Mouse (Mus musculus) liver, embryonic 16.5 days (tissue): ENCODE measurements at regions not wholly inside any gene's neighbourhood (a gene's known extent, or its start where the extent isn't known, plus 50 kb on each side); places are given as distances from the start of the nearest gene placed in this dataset.

Experiments
- ATAC-seq: fragments of 200-750 bp; cut with Nextera tagmentation; 2 replicates; pipeline ENCODE4 v1.8.0; 2017; ENCODE audit warnings: low read depth, mild to moderate bottlenecking, moderate number of reproducible peaks, moderate library complexity
- H3K27ac ChIP-seq: fragments of 300-500 bp; sonication (generic); 2 replicates; pipeline ENCODE4 v1.5.1; 2014; ENCODE audit warnings: mild to moderate bottlenecking, low read length
- H3K27me3 ChIP-seq: fragments of 300-500 bp; sonication (generic); 2 replicates; pipeline ENCODE4 v1.6.1; 2014; ENCODE audit warnings: low read depth, low read length, mixed read lengths; ENCODE audit not compliant: control insufficient read depth, insufficient read depth
- H3K36me3 ChIP-seq: fragments of 300-500 bp; sonication (generic); 2 replicates; pipeline ENCODE4 v1.6.1; 2014; ENCODE audit warnings: mild to moderate bottlenecking; ENCODE audit not compliant: control insufficient read depth, insufficient read depth
- H3K4me1 ChIP-seq: fragments of 300-500 bp; sonication (generic); 2 replicates; pipeline ENCODE4 v1.6.1; 2014; ENCODE audit warnings: low read depth, low read length, mixed read lengths; ENCODE audit not compliant: control insufficient read depth
- H3K4me2 ChIP-seq: fragments of 300-500 bp; sonication (generic); 2 replicates; pipeline ENCODE4 v1.6.1; 2014; ENCODE audit warnings: low read depth, low read length, mixed read lengths
- H3K4me3 ChIP-seq: fragments of 300-500 bp; sonication (generic); 2 replicates; pipeline ENCODE4 v1.5.1; 2014; ENCODE audit warnings: low read depth, mild to moderate bottlenecking, low read length
- H3K9ac ChIP-seq: fragments of 300-500 bp; sonication (generic); 2 replicates; pipeline ENCODE4 v1.6.1; 2014; ENCODE audit warnings: low read depth, low read length
- H3K9me3 ChIP-seq: fragments of 300-500 bp; sonication (generic); replicated peaks from 2 replicates; pipeline ENCODE4 v1.6.1; 2016; ENCODE audit warnings: low read length; ENCODE audit not compliant: control insufficient read depth
- WGBS: fragments of 180-500 bp; shearing (Covaris S2); extraction: QIAGEN DNeasy Blood & Tissue Kit; methylation state at CpG from one replicate; pipeline ENCODE4 v1.1.7; 2014; ENCODE audit not compliant: insufficient replicate concordance; 5-methylcytosine and 5-hydroxymethylcytosine counted together

GRCm38 (mm10) chr13:35208319-35208718 is 181.4 kb upstream of the Eci2 start:
- WGBS = 37% methylated on average over 3 of the region's 3 CpGs
- Histone ChIP-seq H3K4me3 (no peak overlapping the region), H3K36me3 (no peaks in the 10 kb centered on the region), H3K27me3 (no peaks in the 10 kb centered on the region), H3K27ac (no peak overlapping the region), H3K9ac (no peak overlapping the region), H3K4me2 (no peak overlapping the region), H3K9me3 (no peaks in the 10 kb centered on the region), H3K4me1 (no peaks in the 10 kb centered on the region)
- no peak for ATAC-seq

DNA sequence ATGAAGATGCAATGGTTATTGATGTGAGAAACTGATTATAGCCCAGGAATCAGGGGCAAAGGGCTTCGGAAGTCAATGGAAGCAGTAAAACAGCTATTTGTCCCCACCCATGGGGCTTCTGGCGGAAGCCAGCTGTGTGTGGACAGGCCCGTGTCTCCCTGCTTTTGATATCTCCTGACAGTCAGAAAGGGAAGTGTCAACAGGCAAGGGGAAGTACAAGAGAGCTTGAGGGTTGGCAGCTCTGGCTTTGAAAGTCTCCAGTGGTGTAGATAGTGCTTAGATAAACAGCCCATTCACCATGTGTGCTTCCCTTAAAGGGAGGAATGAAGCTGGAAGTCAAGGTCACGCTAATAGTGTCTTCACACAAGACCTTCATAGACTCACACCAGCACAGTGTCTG is 182.7 kb upstream of the Eci2 start:
- no peak overlapping the region for H3K4me3 ChIP-seq
- no peaks in the 10 kb centered on the region for H3K9me3 ChIP-seq
- no peaks in the 10 kb centered on the region for H3K4me1 ChIP-seq
- no peak overlapping the region for H3K4me2 ChIP-seq
- no peak for ATAC-seq
- no peaks in the 10 kb centered on the region for H3K36me3 ChIP-seq
- no peak overlapping the region for H3K27ac ChIP-seq
- WGBS = 8% methylated on average over 4 of the region's 4 CpGs
- no peak overlapping the region for H3K9ac ChIP-seq
- H3K27me3 ChIP-seq = no peaks in the 10 kb centered on the region

DNA sequence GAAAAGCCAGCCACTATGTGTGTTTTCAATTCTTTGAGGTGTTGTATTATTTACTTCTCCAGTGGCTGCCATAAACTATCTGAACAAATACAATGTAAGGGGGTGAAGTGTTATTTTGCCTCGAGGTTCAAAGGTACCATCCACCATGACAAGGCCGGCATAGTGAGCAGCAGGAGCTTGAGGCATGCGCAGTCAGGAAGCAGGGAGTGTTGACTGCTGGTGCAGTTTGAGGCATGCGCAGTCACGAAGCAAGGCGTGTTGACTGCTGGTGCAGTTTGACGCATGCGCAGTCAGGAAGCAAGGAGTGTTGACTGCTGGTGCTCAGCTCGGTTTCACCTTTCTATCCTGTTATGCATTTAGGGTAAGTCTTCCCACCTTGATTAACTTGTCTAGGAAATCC is 184.9 kb upstream of the Eci2 start:
- H3K27me3 ChIP-seq = no peaks in the 10 kb centered on the region
- no peak for ATAC-seq
- WGBS = 78% methylated on average over 9 of the region's 9 CpGs
- no peaks in the 10 kb centered on the region for H3K9me3 ChIP-seq
- H3K9ac ChIP-seq = no peak overlapping the region
- H3K27ac ChIP-seq = no peak overlapping the region
- no peaks in the 10 kb centered on the region for H3K4me1 ChIP-seq
- H3K4me3 ChIP-seq = no peak overlapping the region
- no peak overlapping the region for H3K4me2 ChIP-seq
- no peaks in the 10 kb centered on the region for H3K36me3 ChIP-seq

DNA sequence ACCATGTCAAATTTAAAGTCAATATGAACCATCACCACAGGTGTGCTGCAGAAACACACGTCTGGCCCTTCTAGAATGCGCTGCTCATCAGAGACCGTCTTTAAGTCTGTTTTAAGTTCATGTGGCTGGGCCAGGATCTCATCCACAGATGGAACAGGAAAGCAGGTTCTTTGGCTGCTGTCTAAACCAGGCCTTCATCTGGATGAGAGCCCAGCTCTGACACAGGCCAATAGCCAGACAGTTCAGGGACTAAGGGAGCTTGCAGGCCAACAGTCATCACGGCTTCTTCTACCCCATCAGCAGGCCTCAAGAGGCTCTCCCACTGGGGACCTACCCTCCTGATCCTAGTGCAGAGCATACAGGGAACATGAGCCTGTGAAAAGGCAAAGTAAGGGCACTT is 185.4 kb upstream of the Eci2 start:
- WGBS = 68% methylated on average over 4 of the region's 4 CpGs
- no peak for ATAC-seq
- no peaks in the 10 kb centered on the region for H3K36me3 ChIP-seq
- no peak overlapping the region for H3K4me2 ChIP-seq
- no peaks in the 10 kb centered on the region for H3K9me3 ChIP-seq
- H3K9ac ChIP-seq = no peak overlapping the region
- H3K27ac ChIP-seq = no peak overlapping the region
- H3K4me1 ChIP-seq = no peaks in the 10 kb centered on the region
- no peaks in the 10 kb centered on the region for H3K27me3 ChIP-seq
- no peak overlapping the region for H3K4me3 ChIP-seq

GRCm38 (mm10) chr13:35214219-35214618 is 187.3 kb upstream of the Eci2 start:
- 66% methylated on average over 4 of the region's 4 CpGs for WGBS
- no peaks in the 10 kb centered on the region for H3K4me1 ChIP-seq
- H3K36me3 ChIP-seq = no peaks in the 10 kb centered on the region
- H3K9ac ChIP-seq = no peak overlapping the region
- ATAC-seq = no peak
- no peak overlapping the region for H3K27ac ChIP-seq
- H3K4me3 ChIP-seq = no peak overlapping the region
- no peaks in the 10 kb centered on the region for H3K27me3 ChIP-seq
- H3K9me3 ChIP-seq = no peaks in the 10 kb centered on the region
- no peak overlapping the region for H3K4me2 ChIP-seq

DNA sequence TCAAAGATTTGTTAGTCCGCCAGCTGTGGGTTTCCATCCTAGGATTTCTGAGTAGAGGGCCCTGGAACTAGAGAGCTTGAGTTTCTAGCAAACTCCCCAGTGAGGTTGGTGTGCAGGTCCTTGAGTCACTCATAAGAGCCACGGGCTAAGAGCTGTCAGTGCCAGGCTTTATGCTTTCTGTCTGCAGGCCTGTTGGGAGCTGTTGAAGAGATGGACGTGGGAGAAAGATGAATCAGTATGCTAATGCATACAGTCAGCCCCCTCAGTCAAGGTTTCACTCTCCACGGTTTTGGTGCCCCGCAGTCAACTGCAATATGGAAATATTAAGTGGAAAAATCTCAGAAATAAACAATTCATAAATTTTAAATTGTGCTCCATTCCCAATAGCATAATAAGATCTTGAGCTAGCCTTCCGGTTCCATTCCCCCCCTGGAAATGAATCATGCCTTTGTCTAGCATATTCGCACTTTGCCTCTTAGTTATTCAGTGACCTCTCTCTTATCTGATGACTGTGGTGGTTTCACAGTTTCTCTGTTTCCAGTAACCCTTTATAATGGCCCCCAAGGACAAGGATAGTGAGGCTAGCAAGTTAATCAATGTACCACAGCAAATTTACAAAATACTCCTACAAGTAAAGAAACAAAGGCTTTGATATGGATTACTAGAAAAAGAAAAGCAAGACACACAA is 199.4 kb upstream of the Eci2 start:
- Histone ChIP-seq H3K9me3 (no peaks in the 10 kb centered on the region), H3K36me3 (no peaks in the 10 kb centered on the region), H3K4me2 (no peak overlapping the region), H3K4me1 (no peaks in the 10 kb centered on the region), H3K4me3 (no peak overlapping the region), H3K27me3 (no peaks in the 10 kb centered on the region), H3K9ac (no peak overlapping the region), H3K27ac (no peak overlapping the region)
- ATAC-seq = no peak
- WGBS = 53% methylated on average over 7 of the region's 7 CpGs

DNA sequence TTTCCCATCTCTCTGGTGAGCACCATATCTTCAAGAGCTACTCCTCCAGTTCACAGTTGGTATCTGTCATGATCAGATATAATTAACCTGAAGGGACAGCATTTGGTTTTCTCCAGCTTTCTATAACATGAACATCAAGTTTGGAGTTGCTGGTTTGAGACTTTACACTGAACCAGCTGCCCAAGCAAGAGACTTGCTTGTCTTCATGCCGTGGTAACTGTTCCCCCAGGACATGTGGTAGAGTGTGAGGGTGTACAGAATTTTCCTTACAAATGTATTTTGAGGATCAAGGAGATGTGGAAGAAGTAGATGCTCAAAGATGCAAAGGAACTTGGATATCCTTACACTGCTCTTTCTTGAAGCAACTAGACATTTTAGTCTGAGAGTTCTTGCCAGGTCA is 200.0 kb upstream of the Eci2 start:
- Histone ChIP-seq H3K36me3 (no peaks in the 10 kb centered on the region), H3K4me3 (no peak overlapping the region), H3K4me1 (no peaks in the 10 kb centered on the region), H3K9me3 (no peaks in the 10 kb centered on the region), H3K27ac (no peak overlapping the region), H3K27me3 (no peaks in the 10 kb centered on the region), H3K4me2 (no peak overlapping the region), H3K9ac (no peak overlapping the region)
- ATAC-seq = no peak
- WGBS = 46% methylated on average over 1 of the region's 1 CpGs

GRCm38 (mm10) chr13:35229601-35230000 is 202.7 kb upstream of the Eci2 start:
- 37% methylated on average over 2 of the region's 2 CpGs for WGBS
- H3K4me2 ChIP-seq = no peak overlapping the region

DNA sequence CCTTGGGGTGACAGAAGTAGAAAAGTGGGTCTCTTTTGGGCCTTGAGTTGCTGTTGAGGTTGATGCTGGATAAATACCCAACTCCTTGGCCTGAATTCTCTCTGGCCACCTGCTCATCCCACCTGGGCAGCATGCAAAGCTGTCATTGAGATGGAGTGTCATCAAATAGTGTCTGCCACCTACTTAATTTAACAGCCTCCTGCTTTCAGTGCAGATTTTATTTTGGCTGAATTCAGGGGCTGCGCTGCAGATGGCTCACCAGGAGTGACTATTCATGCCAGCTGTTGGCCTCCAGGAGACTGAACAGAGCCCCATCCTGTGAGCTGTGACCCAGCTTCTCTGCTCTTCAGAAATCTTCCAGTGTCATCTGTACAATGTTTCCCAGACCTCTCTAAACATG is 206.7 kb upstream of the Eci2 start:
- H3K27ac ChIP-seq = no peak overlapping the region
- WGBS = 69% methylated on average over 1 of the region's 1 CpGs
- H3K9me3 ChIP-seq = no peaks in the 10 kb centered on the region
- no peaks in the 10 kb centered on the region for H3K36me3 ChIP-seq
- no peaks in the 10 kb centered on the region for H3K27me3 ChIP-seq
- no peak overlapping the region for H3K4me3 ChIP-seq
- no peaks in the 10 kb centered on the region for H3K4me1 ChIP-seq
- H3K4me2 ChIP-seq = no peak overlapping the region
- no peak overlapping the region for H3K9ac ChIP-seq
- no peak for ATAC-seq

More at GRCm38 (mm10) chr13:35229601-35230000, 202.7 kb upstream of the Eci2 start:
- Histone ChIP-seq H3K9me3 (no peaks in the 10 kb centered on the region), H3K27ac (no peak overlapping the region), H3K4me1 (no peaks in the 10 kb centered on the region), H3K36me3 (no peaks in the 10 kb centered on the region), H3K9ac (no peak overlapping the region), H3K4me3 (no peak overlapping the region), H3K27me3 (no peaks in the 10 kb centered on the region)
- no peak for ATAC-seq
